Mouse (Mus musculus) embryonic facial prominence, embryonic 13.5 days (tissue): ENCODE results near the gene Irak3. TPM values are rescaled to one million over a fixed set of nuclear protein-coding genes. Genes with fewer than 3 reads are reported as not detected.

Experiments
- ATAC-seq: fragments of 200-750 bp; cut with Nextera tagmentation; 2 replicates; pipeline ENCODE4 v1.8.0; 2017; ENCODE audit warnings: low read depth; ENCODE audit not compliant: insufficient number of reproducible peaks, insufficient read depth, low FRiP score, low TSS enrichment
- H3K27ac ChIP-seq: fragments of 300-500 bp; sonication (generic); 2 replicates; pipeline ENCODE4 v1.5.1; 2015; ENCODE audit warnings: moderate library complexity, mild to moderate bottlenecking, inconsistent platforms
- H3K27me3 ChIP-seq: fragments of 300-500 bp; sonication (generic); 2 replicates; pipeline ENCODE4 v1.6.1; 2015; ENCODE audit warnings: mild to moderate bottlenecking, inconsistent platforms
- H3K36me3 ChIP-seq: fragments of 300-500 bp; sonication (generic); 2 replicates; pipeline ENCODE4 v1.6.1; 2015; ENCODE audit warnings: mild to moderate bottlenecking, inconsistent platforms
- H3K4me1 ChIP-seq: fragments of 300-500 bp; sonication (generic); 2 replicates; pipeline ENCODE4 v1.6.1; 2015; ENCODE audit warnings: inconsistent platforms
- H3K4me2 ChIP-seq: fragments of 300-500 bp; sonication (generic); 2 replicates; pipeline ENCODE4 v1.6.1; 2015; ENCODE audit warnings: moderate library complexity, mild to moderate bottlenecking, inconsistent platforms
- H3K4me3 ChIP-seq: fragments of 300-500 bp; sonication (generic); 2 replicates; pipeline ENCODE4 v1.5.1; 2015; ENCODE audit warnings: mild to moderate bottlenecking, inconsistent platforms
- H3K9ac ChIP-seq: fragments of 300-500 bp; sonication (generic); 2 replicates; pipeline ENCODE4 v1.6.1; 2015; ENCODE audit warnings: mild to moderate bottlenecking, inconsistent platforms
- H3K9me3 ChIP-seq: fragments of 300-500 bp; sonication (generic); 2 replicates; pipeline ENCODE4 v1.6.1; 2016; ENCODE audit warnings: inconsistent platforms
- WGBS: fragments of 180-500 bp; shearing (Covaris S2); methylation state at CpG from one replicate; pipeline ENCODE4 v1.1.7; 2015; ENCODE audit warnings: mixed read lengths; 5-methylcytosine and 5-hydroxymethylcytosine counted together
- polyA plus RNA-seq: library from polyadenylated mRNA; unstranded; fragments of >200 nt; fragmentation: Nextera tagmentation; extraction: Ambion mirVana; gene quantifications from 2 replicates; pipeline ENCODE4 v1.2.1, GENCODE M21; 2015

Gene Irak3
- polyA plus RNA-seq, 1 experiment from 2014 or later = 2.0 TPM

- Histone ChIP-seq H3K9ac (no peak overlapping the region), H3K27me3 (no peaks in the 10 kb centered on the region), H3K36me3 (no peaks in the 10 kb centered on the region), H3K4me1 (no peaks in the 10 kb centered on the region; the same call in 1 of the 2 replicates), H3K4me3 (no peak overlapping the region), H3K27ac (no peak overlapping the region), H3K4me2 (no peak overlapping the region), H3K9me3 (no peaks in the 10 kb centered on the region)
- no peak for ATAC-seq
- 88% methylated on average over 15 of the region's 15 CpGs for WGBS
These were observed 27.7 kb downstream of the Irak3 start for GRCm38 (mm10) chr10:120174192-120174705.

GRCm38 (mm10) chr10:120171340-120171739 is 30.6 kb downstream of the Irak3 start:
- Histone ChIP-seq H3K9ac (no peak overlapping the region), H3K27ac (no peak overlapping the region), H3K4me2 (no peak overlapping the region), H3K36me3 (no peaks in the 10 kb centered on the region), H3K27me3 (no peaks in the 10 kb centered on the region), H3K4me1 (no peaks in the 10 kb centered on the region; the same call in 1 of the 2 replicates), H3K9me3 (no peaks in the 10 kb centered on the region), H3K4me3 (no peak overlapping the region)
- ATAC-seq = no peak
- WGBS = 32% methylated on average over 5 of the region's 5 CpGs

GRCm38 (mm10) chr10:120170277-120170676 is 31.7 kb downstream of the Irak3 start:
- Histone ChIP-seq H3K27ac (no peak overlapping the region), H3K4me3 (no peak overlapping the region), H3K4me2 (no peak overlapping the region), H3K4me1 (no peaks in the 10 kb centered on the region; the same call in 1 of the 2 replicates), H3K36me3 (no peaks in the 10 kb centered on the region), H3K9ac (no peak overlapping the region), H3K27me3 (no peaks in the 10 kb centered on the region), H3K9me3 (no peaks in the 10 kb centered on the region)
- 67% methylated on average over 4 of the region's 4 CpGs for WGBS
- no peak for ATAC-seq

GRCm38 (mm10) chr10:120169841-120170240 is 32.1 kb downstream of the Irak3 start:
- Histone ChIP-seq H3K27me3 (no peaks in the 10 kb centered on the region), H3K27ac (no peak overlapping the region), H3K9me3 (no peaks in the 10 kb centered on the region), H3K36me3 (no peaks in the 10 kb centered on the region), H3K4me2 (no peak overlapping the region), H3K4me1 (no peaks in the 10 kb centered on the region; the same call in 1 of the 2 replicates), H3K9ac (no peak overlapping the region), H3K4me3 (no peak overlapping the region)
- ATAC-seq = no peak
- 74% methylated on average over 5 of the region's 5 CpGs for WGBS

GRCm38 (mm10) chr10:120169064-120169463 is 32.9 kb downstream of the Irak3 start:
- Histone ChIP-seq H3K9me3 (no peaks in the 10 kb centered on the region), H3K4me1 (no peaks in the 10 kb centered on the region; the same call in 1 of the 2 replicates), H3K27me3 (no peaks in the 10 kb centered on the region), H3K27ac (no peak overlapping the region), H3K4me3 (no peak overlapping the region), H3K4me2 (no peak overlapping the region), H3K9ac (no peak overlapping the region), H3K36me3 (no peaks in the 10 kb centered on the region)
- 61% methylated on average over 10 of the region's 10 CpGs for WGBS
- ATAC-seq = no peak

GRCm38 (mm10) chr10:120168070-120168469 is 33.9 kb downstream of the Irak3 start:
- WGBS = 81% methylated on average over 1 of the region's 1 CpGs
- Histone ChIP-seq H3K4me3 (no peak overlapping the region), H3K9ac (no peak overlapping the region), H3K9me3 (no peaks in the 10 kb centered on the region), H3K36me3 (no peaks in the 10 kb centered on the region), H3K27ac (no peak overlapping the region), H3K27me3 (no peaks in the 10 kb centered on the region), H3K4me2 (no peak overlapping the region), H3K4me1 (no peaks in the 10 kb centered on the region; the same call in 1 of the 2 replicates)
- ATAC-seq = no peak

- Histone ChIP-seq H3K9ac (no peak overlapping the region), H3K4me2 (no peak overlapping the region), H3K36me3 (no peaks in the 10 kb centered on the region), H3K9me3 (no peaks in the 10 kb centered on the region), H3K27me3 (no peaks in the 10 kb centered on the region), H3K4me3 (no peak overlapping the region), H3K4me1 (no peaks in the 10 kb centered on the region), H3K27ac (no peak overlapping the region)
- no peak for ATAC-seq
- WGBS = 88% methylated on average over 17 of the region's 17 CpGs
These were observed 36.0 kb downstream of the Irak3 start for GRCm38 (mm10) chr10:120165793-120166503.

GRCm38 (mm10) chr10:120164931-120165792 is 36.8 kb downstream of the Irak3 start:
- H3K9ac ChIP-seq = no peak overlapping the region
- H3K27ac ChIP-seq = no peak overlapping the region
- no peak for ATAC-seq
- no peaks in the 10 kb centered on the region for H3K4me1 ChIP-seq
- H3K27me3 ChIP-seq = no peaks in the 10 kb centered on the region
- H3K4me3 ChIP-seq = no peak overlapping the region
- 87% methylated on average over 19 of the region's 19 CpGs for WGBS
- H3K4me2 ChIP-seq = no peak overlapping the region
- no peaks in the 10 kb centered on the region for H3K36me3 ChIP-seq
- no peaks in the 10 kb centered on the region for H3K9me3 ChIP-seq

- 93% methylated on average over 7 of the region's 7 CpGs for WGBS
- H3K9me3 ChIP-seq = no peaks in the 10 kb centered on the region
- ATAC-seq = no peak
These were observed 38.4 kb downstream of the Irak3 start for GRCm38 (mm10) chr10:120163490-120163889.

GRCm38 (mm10) chr10:120162840-120163239 is 39.1 kb downstream of the Irak3 start:
- no peak overlapping the region for H3K9ac ChIP-seq
- H3K4me2 ChIP-seq = no peak overlapping the region
- no peak overlapping the region for H3K27ac ChIP-seq
- H3K27me3 ChIP-seq = no peaks in the 10 kb centered on the region
- H3K4me1 ChIP-seq = no peaks in the 10 kb centered on the region
- no peak overlapping the region for H3K4me3 ChIP-seq
- ATAC-seq = no peak
- 83% methylated on average over 10 of the region's 10 CpGs for WGBS
- no peaks in the 10 kb centered on the region for H3K36me3 ChIP-seq
- no peaks in the 10 kb centered on the region for H3K9me3 ChIP-seq

More at GRCm38 (mm10) chr10:120163490-120163889, 38.4 kb downstream of the Irak3 start:
- Histone ChIP-seq H3K9ac (no peak overlapping the region), H3K4me3 (no peak overlapping the region), H3K27me3 (no peaks in the 10 kb centered on the region), H3K27ac (no peak overlapping the region), H3K36me3 (no peaks in the 10 kb centered on the region), H3K4me1 (no peaks in the 10 kb centered on the region), H3K4me2 (no peak overlapping the region)

GRCm38 (mm10) chr10:120160533-120160932 is 41.4 kb downstream of the Irak3 start:
- Histone ChIP-seq H3K9ac (no peak overlapping the region), H3K4me3 (no peak overlapping the region), H3K27me3 (no peaks in the 10 kb centered on the region), H3K4me1 (no peaks in the 10 kb centered on the region), H3K27ac (no peak overlapping the region), H3K9me3 (no peaks in the 10 kb centered on the region), H3K4me2 (no peak overlapping the region), H3K36me3 (no peaks in the 10 kb centered on the region)
- 75% methylated on average over 9 of the region's 9 CpGs for WGBS
- no peak for ATAC-seq
